Mouse (Mus musculus) midbrain, embryonic 10.5 days (tissue): ENCODE measurements around the gene Clmn. TPM values are rescaled to one million over a fixed set of nuclear protein-coding genes. Genes with fewer than 3 reads are reported as not detected.
A peak's percentile ranks its signal among the peaks of the same experiment; 100 is the strongest.

Experiments used
- DNase-seq: peaks from one replicate; pipeline ENCODE4 v3.0.0-alpha.2; 2017; ENCODE audit warnings: low spot score
- H3K27ac ChIP-seq: fragments of 300-500 bp; sonication (generic); replicated peaks from 2 replicates; pipeline ENCODE4 v1.5.1; 2016; ENCODE audit warnings: mild to moderate bottlenecking
- H3K27me3 ChIP-seq: fragments of 300-500 bp; sonication (generic); 2 replicates; pipeline ENCODE4 v1.6.1; 2016; ENCODE audit warnings: low read depth, mild to moderate bottlenecking; ENCODE audit not compliant: poor library complexity, severe bottlenecking
- H3K36me3 ChIP-seq: fragments of 300-500 bp; sonication (generic); 2 replicates; pipeline ENCODE4 v1.6.1; 2016; ENCODE audit warnings: mild to moderate bottlenecking, moderate library complexity
- H3K4me1 ChIP-seq: fragments of 300-500 bp; sonication (generic); 2 replicates; pipeline ENCODE4 v1.6.1; 2016
- H3K4me3 ChIP-seq: fragments of 300-500 bp; sonication (generic); 2 replicates; pipeline ENCODE4 v1.5.1; 2016; ENCODE audit warnings: mild to moderate bottlenecking, moderate library complexity
- H3K9me3 ChIP-seq: fragments of 300-500 bp; sonication (generic); replicated peaks from 2 replicates; pipeline ENCODE4 v1.6.1; 2016; ENCODE audit warnings: mild to moderate bottlenecking
- WGBS: fragments of 180-500 bp; shearing (Covaris S2); methylation state at CpG from one replicate; pipeline ENCODE4 v1.1.7; 2016; 5-methylcytosine and 5-hydroxymethylcytosine counted together
- polyA plus RNA-seq: library from polyadenylated mRNA; unstranded; fragments of >200 nt; fragmentation: Nextera tagmentation; extraction: Ambion mirVana; gene quantifications from 2 replicates; pipeline ENCODE4 v1.2.1, GENCODE M21; 2016

Clmn gene
- polyA plus RNA-seq, 1 experiment from 2014 or later: 1.9 TPM

DNA sequence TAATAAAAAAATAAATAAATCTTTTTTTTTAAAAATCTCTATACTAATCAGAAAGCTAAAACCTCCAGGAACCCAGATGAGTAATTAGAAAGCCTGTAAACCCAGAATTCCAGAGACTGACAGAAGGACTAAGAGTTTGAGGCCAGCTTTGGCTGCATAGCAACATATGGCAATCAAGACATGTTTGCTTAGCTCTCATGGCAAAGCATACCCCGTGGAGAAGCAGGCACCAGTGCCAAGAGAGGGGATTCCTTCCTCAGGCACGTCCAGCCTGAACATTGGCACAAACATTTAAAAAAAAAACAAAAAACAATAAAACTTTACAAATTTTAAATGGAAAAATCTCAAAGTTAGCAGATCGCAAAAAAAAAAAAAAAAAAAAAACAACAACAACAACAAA, 4.9 kb upstream of the Clmn start:
- Histone ChIP-seq H3K4me3 (no peak overlapping the region), H3K27ac (no peak overlapping the region), H3K4me1 (peaks cover 6% of the 10 kb centered on the region; the same call in 1 of the 2 replicates), H3K36me3 (no peaks in the 10 kb centered on the region), H3K9me3 (no peaks in the 10 kb centered on the region), H3K27me3 (0 out of 2 replicates have a peak, but pooled peaks cover 7% of the 10 kb centered on the region)
- DNase-seq: no peak
- 76% methylated on average over 3 of the region's 3 CpGs for WGBS

DNA sequence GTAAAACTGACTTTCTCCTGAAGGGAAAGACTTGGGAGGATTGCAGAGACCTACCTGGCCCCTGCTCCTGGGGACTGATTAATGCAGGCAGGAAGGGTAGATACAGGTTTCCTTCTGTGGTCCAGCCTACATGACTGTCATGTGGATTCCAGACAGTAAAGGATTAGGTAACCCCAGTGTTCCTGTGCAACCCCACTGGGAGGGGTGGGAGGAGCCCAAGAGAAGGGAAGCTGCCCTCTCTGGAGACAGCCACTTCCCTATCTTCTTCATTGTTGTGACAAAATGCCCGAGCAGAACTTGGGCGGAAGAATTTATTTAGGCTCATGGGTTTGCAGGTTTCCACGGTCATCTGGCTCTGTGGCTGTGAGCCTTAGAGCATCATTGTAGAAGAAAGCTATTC, 3.6 kb upstream of the Clmn start:
- no peak for DNase-seq
- H3K36me3 ChIP-seq: no peaks in the 10 kb centered on the region
- 80% methylated on average over 3 of the region's 3 CpGs for WGBS
- peaks cover 14% of the 10 kb centered on the region for H3K27me3 ChIP-seq
- H3K27ac ChIP-seq: no peak overlapping the region
- H3K4me1 ChIP-seq: peaks cover 13% of the 10 kb centered on the region
- H3K9me3 ChIP-seq: no peaks in the 10 kb centered on the region
- no peak overlapping the region for H3K4me3 ChIP-seq

DNA sequence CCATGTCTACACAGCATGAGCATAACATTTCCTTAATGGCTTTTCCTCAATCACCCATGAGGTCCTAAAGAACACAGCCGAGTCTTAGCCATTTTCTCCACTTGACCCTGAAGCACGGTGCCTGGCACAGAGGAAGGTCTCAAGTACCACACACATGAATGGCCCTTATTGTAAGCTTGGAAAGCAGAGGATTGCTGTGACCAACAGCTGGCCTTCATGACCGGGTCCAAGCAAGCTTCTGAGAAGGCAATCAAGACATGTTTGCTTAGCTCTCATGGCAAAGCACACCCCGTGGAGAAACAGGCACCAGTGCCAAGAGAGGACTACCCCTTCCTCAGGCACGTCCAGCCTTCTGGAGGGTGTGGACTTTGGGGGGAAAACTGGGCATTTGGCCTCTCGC, 3.0 kb upstream of the Clmn start:
- Histone ChIP-seq H3K27ac (no peak overlapping the region), H3K27me3 (peaks cover 17% of the 10 kb centered on the region), H3K36me3 (no peaks in the 10 kb centered on the region), H3K9me3 (no peaks in the 10 kb centered on the region), H3K4me3 (no peak overlapping the region), H3K4me1 (peaks cover 13% of the 10 kb centered on the region)
- 83% methylated on average over 6 of the region's 6 CpGs for WGBS
- DNase-seq: no peak

DNA sequence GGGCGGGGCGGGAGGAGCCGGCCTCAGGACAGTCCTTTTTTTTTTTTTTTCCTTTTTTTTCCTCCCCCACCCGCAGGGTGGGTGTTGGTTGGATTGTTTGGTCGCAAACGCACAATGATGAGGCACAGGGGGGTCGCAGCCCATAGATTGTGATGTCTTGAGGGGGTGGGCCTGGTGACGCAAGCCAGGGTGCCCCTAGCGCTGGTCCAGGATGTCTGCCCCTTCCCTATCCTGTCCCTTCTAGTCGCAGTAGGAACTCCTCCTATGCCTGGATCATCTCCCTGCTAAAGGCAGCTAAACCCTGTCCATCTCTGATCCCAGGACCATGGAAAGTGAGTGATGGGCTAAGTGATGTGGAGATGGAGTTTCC, 275 bp upstream of the Clmn start:
- Histone ChIP-seq H3K27me3 (peaks cover 17% of the 10 kb centered on the region), H3K4me1 (peaks cover 20% of the 10 kb centered on the region), H3K36me3 (no peaks in the 10 kb centered on the region), H3K9me3 (no peaks in the 10 kb centered on the region), H3K4me3 (peak overlapping the region; percentile 85), H3K27ac (peak overlapping the region; percentile 90)
- 0% methylated on average over 7 of the region's 10 CpGs for WGBS
- peak; percentile 50 for DNase-seq

DNA sequence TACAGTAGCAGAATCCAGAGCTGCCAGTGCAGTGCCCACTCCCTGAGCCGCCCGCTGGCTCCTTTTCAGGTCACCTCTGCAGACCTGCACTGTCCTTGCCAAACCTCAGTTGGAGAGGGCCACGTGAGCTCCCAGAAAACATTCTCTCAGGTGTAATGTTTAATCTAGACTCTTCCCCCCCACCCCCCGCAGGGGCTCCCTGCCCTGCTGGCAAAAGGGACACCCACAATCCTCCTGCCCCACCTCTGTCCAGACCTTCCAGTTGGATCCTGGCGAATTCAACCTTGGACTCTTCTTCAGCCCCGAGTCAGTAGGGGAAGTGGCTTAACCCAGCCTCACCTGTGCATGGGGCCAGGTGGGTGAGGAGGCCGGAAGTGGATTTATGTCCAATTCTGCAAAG, 1.2 kb downstream of the Clmn start:
- Histone ChIP-seq H3K36me3 (no peaks in the 10 kb centered on the region), H3K27ac (no peak overlapping the region), H3K9me3 (no peaks in the 10 kb centered on the region), H3K27me3 (peaks cover 17% of the 10 kb centered on the region), H3K4me1 (peaks cover 22% of the 10 kb centered on the region), H3K4me3 (peak overlapping the region; percentile 85; the same call in 1 of the 2 replicates)
- WGBS: 79% methylated on average over 7 of the region's 7 CpGs
- DNase-seq: no peak

DNA sequence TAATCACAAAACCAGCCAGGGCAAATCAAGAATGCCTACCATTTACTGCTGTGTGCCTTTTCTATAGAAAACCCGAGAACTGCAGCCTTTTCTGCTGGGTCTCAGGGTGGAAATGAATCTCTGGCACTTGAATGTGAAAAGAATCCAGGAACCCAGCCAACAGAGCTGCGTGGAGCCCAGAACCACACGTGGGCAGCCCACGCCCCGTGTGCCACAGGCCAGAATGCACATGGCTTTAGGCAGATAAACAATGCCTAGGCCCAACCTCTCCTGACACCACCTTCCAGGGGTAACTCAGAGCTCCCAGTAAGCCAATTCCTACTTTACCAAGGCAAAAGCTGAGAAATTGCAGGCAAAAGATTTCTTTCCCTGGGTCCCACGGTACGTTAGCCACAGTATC, 5.7 kb downstream of the Clmn start:
- Histone ChIP-seq H3K36me3 (no peaks in the 10 kb centered on the region), H3K4me1 (peaks cover 18% of the 10 kb centered on the region), H3K27ac (no peak overlapping the region), H3K4me3 (no peak overlapping the region), H3K9me3 (no peaks in the 10 kb centered on the region), H3K27me3 (peaks cover 10% of the 10 kb centered on the region)
- 89% methylated on average over 7 of the region's 7 CpGs for WGBS
- DNase-seq: no peak

DNA sequence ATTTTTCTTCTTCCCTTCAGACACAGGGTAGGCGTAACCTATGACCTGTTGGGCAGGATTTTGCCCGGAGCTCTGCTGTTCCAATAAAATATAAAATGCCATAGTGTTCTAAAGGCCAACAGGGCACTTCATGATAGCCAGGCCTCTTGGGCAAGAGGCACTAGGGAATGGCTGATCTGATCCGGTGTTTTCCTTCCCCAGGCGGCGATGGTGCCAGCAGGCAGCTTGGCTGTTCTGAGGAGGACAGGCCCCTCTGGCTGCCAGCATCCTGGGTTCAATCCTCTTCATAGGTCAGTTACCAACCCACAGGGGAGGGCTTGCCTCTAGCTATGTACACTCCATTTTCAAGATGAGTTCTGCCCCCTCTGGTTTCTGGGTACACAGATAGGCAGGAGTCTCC, 6.1 kb downstream of the Clmn start:
- 80% methylated on average over 5 of the region's 5 CpGs for WGBS
- Histone ChIP-seq H3K36me3 (no peaks in the 10 kb centered on the region), H3K4me1 (peaks cover 17% of the 10 kb centered on the region), H3K27me3 (peaks cover 6% of the 10 kb centered on the region), H3K27ac (no peak overlapping the region), H3K9me3 (no peaks in the 10 kb centered on the region), H3K4me3 (no peak overlapping the region)
- DNase-seq: no peak

DNA sequence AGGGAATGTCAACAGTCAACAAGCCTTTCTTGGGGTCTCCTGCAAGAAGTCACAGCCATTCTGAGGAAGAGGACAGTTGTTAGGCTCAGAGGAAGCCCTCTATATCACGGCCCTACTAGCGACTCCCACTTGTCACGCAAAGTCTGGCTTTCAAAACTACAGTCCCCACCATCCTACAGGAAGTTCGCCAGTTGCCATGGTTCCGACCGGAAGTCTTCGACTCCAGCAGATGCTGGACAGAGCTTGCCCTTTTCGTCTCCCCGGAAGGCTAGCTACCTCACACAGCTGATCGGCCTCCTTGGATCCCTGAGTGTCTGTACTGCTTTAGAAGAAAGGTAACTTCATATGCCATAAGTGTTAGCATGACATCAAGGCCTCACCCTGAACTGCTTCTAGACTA, 7.3 kb downstream of the Clmn start:
- Histone ChIP-seq H3K9me3 (no peaks in the 10 kb centered on the region), H3K36me3 (no peaks in the 10 kb centered on the region), H3K4me3 (no peak overlapping the region), H3K27ac (no peak overlapping the region), H3K4me1 (peaks cover 18% of the 10 kb centered on the region), H3K27me3 (no peaks in the 10 kb centered on the region; the same call in 1 of the 2 replicates)
- 89% methylated on average over 10 of the region's 10 CpGs for WGBS
- DNase-seq: no peak

DNA sequence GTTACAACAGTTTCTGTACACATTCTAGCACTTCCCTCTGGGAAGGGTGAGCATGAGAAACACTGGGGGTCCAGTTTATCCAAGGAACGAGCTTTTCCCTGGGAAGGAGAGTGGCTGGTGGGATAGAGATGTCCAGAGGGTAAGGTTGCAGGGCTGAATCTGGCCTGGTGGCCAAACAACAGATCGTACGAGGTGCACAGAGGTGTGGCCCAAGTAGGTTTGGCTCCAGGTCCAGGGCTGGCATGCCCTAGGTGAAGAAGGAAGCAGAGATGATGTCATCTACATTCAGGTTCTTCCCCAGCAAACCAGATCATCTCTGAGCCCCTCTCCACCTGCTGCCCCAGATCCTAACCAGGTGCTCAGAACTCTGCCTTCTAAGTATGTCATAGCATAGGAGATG, 8.3 kb downstream of the Clmn start:
- 80% methylated on average over 3 of the region's 3 CpGs for WGBS
- no peaks in the 10 kb centered on the region for H3K36me3 ChIP-seq
- H3K4me1 ChIP-seq: peaks cover 21% of the 10 kb centered on the region

DNA sequence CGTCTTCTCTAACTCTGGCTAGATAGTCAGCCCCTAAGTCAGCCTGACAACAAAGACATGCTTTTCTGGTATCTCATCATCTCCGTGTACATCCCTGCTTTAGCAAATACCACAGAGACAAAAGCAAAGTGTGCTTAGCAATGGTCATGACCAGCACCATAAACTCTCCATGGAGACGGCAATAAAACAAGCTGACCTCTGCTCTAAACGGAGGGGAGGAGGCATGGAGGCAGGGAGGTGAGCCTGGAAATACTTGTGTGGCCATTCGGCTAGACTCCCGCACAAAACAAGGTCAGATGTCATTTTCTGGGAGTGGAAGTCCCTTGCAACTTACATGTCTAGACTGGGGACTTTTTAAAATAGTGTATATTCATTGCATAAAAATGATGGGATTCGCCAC, 9.3 kb downstream of the Clmn start:
- WGBS: 72% methylated on average over 7 of the region's 7 CpGs
- H3K36me3 ChIP-seq: no peaks in the 10 kb centered on the region
- H3K4me3 ChIP-seq: no peak overlapping the region
- no peak for DNase-seq
- peaks cover 30% of the 10 kb centered on the region for H3K4me1 ChIP-seq
- H3K27me3 ChIP-seq: no peaks in the 10 kb centered on the region; the same call in 1 of the 2 replicates
- H3K27ac ChIP-seq: no peak overlapping the region
- H3K9me3 ChIP-seq: no peaks in the 10 kb centered on the region

More for the DNA sequence above, 8.3 kb downstream of the Clmn start:
- DNase-seq: no peak
- Histone ChIP-seq H3K4me3 (no peak overlapping the region), H3K27ac (no peak overlapping the region), H3K9me3 (no peaks in the 10 kb centered on the region), H3K27me3 (no peaks in the 10 kb centered on the region; the same call in 1 of the 2 replicates)

DNA sequence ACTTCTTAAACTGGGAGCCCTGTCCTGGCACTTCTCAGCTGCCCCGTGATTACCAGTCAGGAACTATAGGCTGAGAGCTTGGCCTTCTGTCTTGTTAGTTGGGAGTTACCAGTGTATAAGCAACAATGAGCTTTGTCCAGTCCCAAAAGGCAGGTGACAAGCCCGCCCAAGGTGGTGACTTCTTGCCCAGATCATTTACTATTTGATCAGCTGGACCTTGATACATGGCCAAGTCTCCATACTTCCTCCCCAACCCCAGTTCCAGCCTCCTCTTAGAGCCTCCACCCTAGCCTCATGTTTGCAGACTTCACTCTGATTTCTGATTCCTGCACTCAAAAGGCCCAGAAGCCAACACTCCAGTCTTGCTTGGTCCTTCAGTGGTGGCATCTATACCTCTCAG, 10.1 kb downstream of the Clmn start:
- Histone ChIP-seq H3K4me1 (peaks cover 30% of the 10 kb centered on the region), H3K4me3 (no peak overlapping the region), H3K36me3 (no peaks in the 10 kb centered on the region), H3K27ac (no peak overlapping the region), H3K27me3 (no peaks in the 10 kb centered on the region; the same call in 1 of the 2 replicates), H3K9me3 (no peaks in the 10 kb centered on the region)
- WGBS: 96% methylated on average over 2 of the region's 2 CpGs
- no peak for DNase-seq

DNA sequence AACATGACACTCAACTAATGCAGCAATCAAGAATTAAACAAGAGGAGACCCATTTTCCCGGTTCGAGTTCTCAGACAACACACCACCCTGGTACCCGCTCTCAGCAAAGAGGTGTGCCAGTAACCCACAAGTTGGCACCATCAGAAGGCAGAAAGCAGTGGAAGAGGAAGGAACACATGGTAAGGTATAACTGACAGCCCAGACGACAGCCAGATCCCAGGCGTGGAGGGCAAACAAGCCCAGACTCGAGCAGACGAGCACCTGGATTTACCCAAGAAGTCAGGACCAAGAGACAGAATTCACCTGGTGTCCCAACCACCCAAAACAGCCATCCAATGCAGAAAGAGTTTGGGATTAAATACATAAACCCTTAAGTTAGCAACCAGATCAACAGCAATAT, 11.5 kb downstream of the Clmn start:
- Histone ChIP-seq H3K4me1 (peaks cover 25% of the 10 kb centered on the region), H3K9me3 (no peaks in the 10 kb centered on the region), H3K4me3 (no peak overlapping the region), H3K36me3 (no peaks in the 10 kb centered on the region), H3K27me3 (no peaks in the 10 kb centered on the region; the same call in 1 of the 2 replicates), H3K27ac (no peak overlapping the region)
- DNase-seq: no peak
- 93% methylated on average over 7 of the region's 7 CpGs for WGBS

DNA sequence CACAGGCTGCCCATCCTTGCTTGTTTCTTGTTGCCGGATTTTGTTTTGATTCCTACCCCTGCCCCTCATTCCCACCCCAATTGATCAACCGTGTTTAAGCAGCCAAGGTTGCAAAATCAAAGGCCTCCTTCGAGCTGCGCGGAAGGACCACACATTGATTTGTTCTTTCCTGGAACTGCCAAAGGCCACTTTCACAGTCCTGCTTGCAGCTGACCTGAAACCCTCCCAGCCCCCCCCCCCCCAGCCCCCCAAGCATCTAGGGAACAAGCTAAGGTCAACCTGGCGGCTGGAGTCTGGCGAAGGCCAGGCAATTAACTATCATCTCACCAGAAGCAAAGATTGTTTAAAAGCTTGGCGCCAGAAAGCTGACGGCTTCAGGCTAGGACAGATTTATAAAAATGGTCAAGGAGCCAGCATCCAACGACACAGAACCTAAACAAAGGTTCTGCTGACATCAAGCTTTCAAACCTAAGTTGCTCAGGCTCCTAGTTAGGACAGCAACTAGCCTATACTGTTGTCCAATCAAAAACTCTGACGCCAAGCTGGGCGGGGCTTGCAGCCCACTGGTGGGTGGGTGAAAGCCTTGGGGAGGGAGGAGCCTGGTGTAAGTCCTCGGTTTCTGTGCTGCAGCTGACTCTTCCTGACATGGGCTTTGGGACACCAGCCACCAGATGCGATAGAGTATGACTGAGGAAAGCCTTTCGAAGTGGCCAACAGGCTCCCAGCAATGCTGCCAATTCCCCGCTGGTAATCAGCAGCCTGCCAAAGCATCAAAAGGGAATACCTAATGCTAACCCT, 13.0 kb downstream of the Clmn start:
- Histone ChIP-seq H3K27ac (0 out of 2 replicates have a peak overlapping the region, but pooled peaks have one; percentile 23), H3K4me3 (peak overlapping the region; percentile 23; the same call in 1 of the 2 replicates), H3K9me3 (no peaks in the 10 kb centered on the region), H3K4me1 (peaks cover 23% of the 10 kb centered on the region), H3K27me3 (0 out of 2 replicates have a peak, but pooled peaks cover under 1% of the 10 kb centered on the region), H3K36me3 (no peaks in the 10 kb centered on the region)
- peak; percentile 60 for DNase-seq
- WGBS: 36% methylated on average over 16 of the region's 16 CpGs
